Mouse (Mus musculus): ENCODE measurements at regions not wholly inside any gene's neighbourhood (a gene's known extent, or its start where the extent isn't known, plus 50 kb on each side); places are given as distances from the start of the nearest gene placed in this dataset.
"Not testable (repeated sequence)": the region's sequence is repeated elsewhere in the genome, so short reads cannot be mapped to it uniquely, and the experiment has no call there.

DNA sequence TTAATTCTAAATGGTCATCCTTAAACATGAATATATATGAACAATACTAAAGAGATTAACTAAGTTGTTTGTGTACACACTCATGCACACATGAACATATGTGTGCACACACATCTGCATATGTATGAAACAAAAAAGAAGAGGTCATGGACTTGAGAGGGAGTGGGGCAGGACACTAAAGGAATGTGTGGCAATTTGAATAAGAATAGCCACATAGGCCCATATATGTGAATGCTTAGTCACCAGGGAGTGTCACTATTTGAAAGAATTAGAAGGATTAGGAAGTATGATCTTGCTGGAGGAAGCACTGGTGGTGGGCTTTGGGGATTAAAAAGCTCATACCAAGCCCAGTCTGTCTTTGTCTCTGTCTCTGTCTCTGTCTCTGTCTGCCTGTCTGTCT lies 275.5 kb upstream of the Hsf2 start:
- no peak for DNase-seq (ENCODE audit: extremely low spot score in 1 of 2, low spot score in 1 of 2)

DNA sequence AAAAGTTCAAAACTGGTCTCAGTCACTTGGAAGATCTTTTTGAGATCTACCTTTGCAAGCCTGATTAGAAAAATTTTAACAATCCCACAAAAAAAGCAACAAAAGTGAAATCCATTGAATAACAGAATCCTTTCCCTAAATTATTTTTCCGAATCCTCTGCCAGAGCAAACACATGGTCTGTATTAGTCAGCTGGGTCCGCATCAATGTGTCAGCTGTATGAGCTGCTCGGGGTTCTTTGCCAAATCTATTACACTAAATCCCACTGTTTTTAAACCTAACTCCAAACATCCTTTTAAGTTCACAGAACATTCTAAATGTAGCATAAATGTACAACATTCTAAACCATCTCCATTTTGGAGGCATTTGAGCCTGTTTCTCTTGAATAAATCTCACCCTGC lies 255.1 kb upstream of the Hsf2 start:
- DNase-seq (ENCODE audit: extremely low spot score in 1 of 2, low spot score in 1 of 2) = no peak

DNA sequence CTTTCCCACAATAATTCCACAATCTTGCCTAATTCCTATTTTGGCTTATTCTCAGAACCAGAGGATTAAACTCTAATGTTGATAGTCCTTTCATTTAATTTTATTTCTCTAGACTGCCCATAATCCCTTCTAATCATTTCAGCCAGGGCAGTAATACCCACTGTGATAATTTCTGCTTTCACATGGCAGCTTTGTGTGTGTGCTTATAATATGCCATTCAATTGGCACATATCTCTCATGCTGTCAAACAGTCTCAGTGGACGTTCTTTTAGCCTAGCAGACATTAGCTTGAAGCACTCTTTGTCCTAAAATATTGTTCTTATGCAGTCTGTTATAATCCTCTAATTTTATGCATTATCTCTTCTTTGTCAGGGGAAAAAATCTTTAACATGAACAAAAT lies 205.0 kb upstream of the Hsf2 start:
- DNase-seq (ENCODE audit: extremely low spot score in 1 of 2, low spot score in 1 of 2) = no peak

DNA sequence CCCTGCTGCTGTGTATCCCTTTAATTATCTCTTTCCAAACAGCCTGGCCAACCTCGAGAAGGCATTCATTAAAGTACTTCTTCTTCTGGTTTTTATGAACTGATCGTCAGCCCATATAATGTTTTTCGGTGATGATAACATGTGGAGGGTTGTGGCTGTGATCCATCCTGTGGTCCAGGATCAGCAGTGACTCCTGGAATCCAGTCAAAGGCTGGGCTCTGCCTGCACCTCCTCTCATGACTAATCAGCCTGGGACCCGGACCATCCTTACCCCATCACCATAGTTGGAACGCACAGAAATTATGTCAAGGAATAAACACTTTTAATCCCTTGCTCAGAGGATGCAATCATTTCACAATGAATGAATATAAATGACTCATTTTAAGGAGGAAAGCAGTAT lies 203.3 kb upstream of the Hsf2 start:
- no peak for DNase-seq (ENCODE audit: extremely low spot score in 1 of 2, low spot score in 1 of 2)

DNA sequence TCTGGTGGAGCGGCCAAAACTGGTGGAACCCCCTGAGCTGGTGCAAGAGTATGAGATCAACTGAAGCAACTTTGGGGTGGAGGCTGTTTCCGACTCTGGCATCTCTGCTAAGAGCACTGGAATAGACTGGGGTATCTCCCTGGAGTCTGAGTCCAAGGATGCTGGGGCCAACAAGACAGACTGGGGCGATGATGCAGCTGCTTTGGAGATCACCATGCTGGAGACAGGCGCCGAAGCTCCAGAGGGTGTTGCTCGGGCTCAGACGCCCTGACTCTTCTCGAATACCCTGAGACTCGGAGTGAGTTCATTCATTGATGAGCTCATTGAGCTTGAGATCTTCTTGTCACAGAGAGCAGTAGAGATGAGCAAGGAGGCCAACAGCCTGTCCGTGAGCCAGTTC lies 194.6 kb upstream of the Hsf2 start:
- DNase-seq (ENCODE audit: extremely low spot score in 1 of 2, low spot score in 1 of 2) = no peak

DNA sequence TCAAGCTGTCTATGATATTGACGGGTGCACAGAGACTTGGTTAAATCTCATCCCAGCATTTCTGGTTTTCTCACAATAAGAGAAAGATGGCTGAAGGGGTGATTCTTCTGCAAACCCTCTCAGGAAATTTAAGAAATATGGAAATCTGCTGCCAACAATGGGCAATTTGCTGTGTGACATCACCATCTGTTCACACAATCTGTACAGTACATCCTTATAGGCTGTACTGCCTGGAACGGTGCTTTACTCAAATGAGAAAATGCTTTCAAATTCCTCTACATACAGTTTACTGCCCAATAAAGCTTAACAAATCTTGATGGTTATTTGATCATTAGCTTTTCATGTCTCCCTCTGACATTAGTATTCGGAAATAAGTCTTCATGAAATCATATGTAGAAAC lies 172.4 kb upstream of the Hsf2 start:
- no peak for DNase-seq (ENCODE audit: extremely low spot score in 1 of 2, low spot score in 1 of 2)

GRCm38 (mm10) chr10:57317067-57317466 lies 169.1 kb upstream of the Hsf2 start:
- DNase-seq (ENCODE audit: extremely low spot score in 1 of 2, low spot score in 1 of 2) = no peak

- no peak for DNase-seq (ENCODE audit: extremely low spot score in 1 of 2, low spot score in 1 of 2)
These were observed 167.0 kb upstream of the Hsf2 start for GRCm38 (mm10) chr10:57319171-57319570.

GRCm38 (mm10) chr10:57322717-57323424 lies 163.3 kb upstream of the Hsf2 start:
- DNase-seq (ENCODE audit: extremely low spot score in 1 of 2, low spot score in 1 of 2) = no peak

GRCm38 (mm10) chr10:57324226-57324625 lies 162.0 kb upstream of the Hsf2 start:
- no peak for DNase-seq (ENCODE audit: extremely low spot score in 1 of 2, low spot score in 1 of 2)

DNA sequence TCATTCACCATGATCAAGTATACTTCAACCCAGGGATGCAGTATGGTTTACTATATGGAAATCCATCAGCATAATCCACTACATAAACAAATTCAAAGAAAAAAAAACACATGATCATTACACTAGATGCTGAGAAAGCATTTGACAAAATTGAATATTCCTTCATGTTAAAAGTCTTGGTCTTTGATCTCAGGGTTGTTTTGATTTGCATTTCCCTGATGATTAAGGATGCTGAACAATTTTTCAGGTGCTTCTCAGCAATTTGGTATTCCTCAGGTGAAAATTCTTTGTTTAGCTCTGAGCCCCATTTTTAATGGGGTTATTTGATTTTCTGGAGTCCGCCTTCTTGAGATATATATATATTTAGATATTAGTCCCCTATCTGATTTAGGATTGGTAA lies 123.4 kb upstream of the Hsf2 start:
- not testable (repeated sequence) for DNase-seq (ENCODE audit: extremely low spot score in 1 of 2, low spot score in 1 of 2)
